Mouse (Mus musculus) frontal cortex, adult 2 months (tissue): ENCODE data around the gene Ube2u. TPM values are rescaled to one million over a fixed set of nuclear protein-coding genes. Genes with fewer than 3 reads are reported as not detected.

Source experiments
- DNase-seq, 2 experiments: peaks; one replicate each; pipeline ENCODE4 v3.0.0; 2022; ENCODE audit warnings: low spot score in 1 of 2; ENCODE audit errors: extremely low spot score in 1 of 2
- polyA plus RNA-seq: library from polyadenylated mRNA; depleted of rRNA; stranded (reverse); fragments of >200 nt; gene quantifications from 2 replicates; pipeline ENCODE4 v1.2.3, GENCODE M21; 2012

Ube2u gene
- polyA plus RNA-seq, 1 experiment: 0.16 TPM

GRCm38 (mm10) chr4:100537898-100538297 is 59.2 kb downstream of the Ube2u start:
- DNase-seq: peak; percentile 7 to 85

- no peak for DNase-seq
These were observed 60.8 kb downstream of the Ube2u start for GRCm38 (mm10) chr4:100539483-100539882.

DNA sequence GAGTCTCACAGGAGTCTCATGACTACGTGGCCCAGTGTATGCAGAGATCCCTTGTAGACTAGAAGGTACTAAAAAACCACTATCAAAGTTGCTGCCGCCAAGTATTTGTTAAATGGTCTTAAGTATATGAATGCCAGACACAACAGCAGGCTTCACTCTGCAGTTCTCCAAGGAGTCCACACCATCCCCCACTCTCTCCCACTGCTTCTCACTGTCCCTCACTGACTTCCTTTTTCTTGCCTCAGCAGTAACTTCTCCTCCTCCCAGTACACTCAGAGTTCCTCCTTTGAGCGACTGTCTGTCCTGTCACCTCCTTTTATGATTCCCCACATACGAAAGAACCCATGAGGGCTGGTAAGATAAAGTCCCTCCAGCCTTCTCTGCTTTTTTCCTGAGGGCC is 69.3 kb downstream of the Ube2u start:
- no peak for DNase-seq

GRCm38 (mm10) chr4:100553296-100553695 is 74.6 kb downstream of the Ube2u start:
- no peak for DNase-seq

DNA sequence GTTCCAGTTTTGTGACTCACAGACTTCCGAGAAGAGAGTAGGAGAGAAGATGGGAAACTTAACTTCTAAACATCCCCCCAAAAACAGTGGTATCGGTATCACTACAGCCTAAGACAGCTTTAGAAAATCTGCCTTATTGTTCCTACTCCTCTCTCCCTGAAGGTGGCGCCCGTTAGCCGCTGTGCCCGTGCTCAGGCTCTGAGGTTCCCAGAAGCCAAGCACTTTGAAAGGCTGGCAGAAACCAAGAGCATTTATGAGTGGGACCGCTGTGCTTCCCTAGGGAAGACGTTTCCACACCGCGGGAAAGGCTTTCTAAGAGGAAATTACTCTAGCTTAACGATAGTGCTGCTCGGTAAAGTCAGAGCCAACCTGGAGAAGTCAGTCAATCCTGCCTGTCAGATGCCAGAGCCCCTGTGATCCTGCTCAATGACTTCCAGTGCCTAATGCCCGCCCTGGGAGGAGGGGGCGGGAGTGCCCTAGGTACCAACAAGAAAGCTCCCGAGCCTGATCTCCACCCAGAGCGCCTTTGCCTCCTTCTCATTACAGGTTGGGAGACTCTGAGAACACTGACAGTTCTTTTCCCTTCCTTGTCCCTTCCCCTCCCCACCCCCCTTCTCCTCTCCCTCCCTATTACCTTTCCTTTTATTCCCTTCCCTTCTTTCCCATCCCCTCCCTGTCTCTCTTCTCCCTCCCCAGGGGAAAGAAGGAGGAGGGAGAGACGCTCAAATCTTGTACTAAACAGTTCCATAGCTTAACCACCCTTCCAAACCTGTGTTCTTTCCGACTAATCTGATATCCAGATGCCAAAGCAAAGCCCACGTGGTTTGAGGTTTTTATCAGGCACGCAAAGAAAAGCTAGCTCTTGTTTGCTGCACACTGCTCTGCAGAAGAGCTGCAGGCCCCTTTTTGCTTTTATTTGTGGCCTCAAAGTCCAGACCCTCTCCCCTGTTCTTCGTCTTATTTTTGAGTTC is 109.9 kb downstream of the Ube2u start:
- peak; percentile 51 to 93 for DNase-seq

- no peak for DNase-seq
These were observed 117.1 kb downstream of the Ube2u start for GRCm38 (mm10) chr4:100595771-100596170.

- DNase-seq: peak in 1 of 2 experiments; percentile 21
These were observed 118.0 kb downstream of the Ube2u start for GRCm38 (mm10) chr4:100596630-100597029.

DNA sequence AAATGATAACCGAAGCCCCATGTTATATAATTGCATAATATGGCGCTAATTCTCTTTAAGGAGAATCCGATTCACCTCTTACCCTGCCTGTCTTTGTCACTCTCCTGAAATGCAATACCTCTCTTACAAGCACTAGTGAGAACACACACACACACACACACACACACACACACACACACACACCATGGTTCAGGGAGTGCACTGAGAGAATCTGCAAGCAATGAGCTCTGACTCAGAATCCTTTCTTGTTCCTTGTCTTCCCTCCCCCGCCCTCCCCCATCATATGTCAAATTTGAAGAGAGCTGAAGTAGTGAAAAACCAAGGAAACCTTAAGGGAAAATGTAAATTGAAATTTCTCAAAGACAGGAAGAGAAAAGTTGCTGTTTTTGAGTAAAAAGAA is 118.4 kb downstream of the Ube2u start:
- DNase-seq: peak; percentile 14 to 66
